Mouse (Mus musculus) hindbrain, embryonic 14.5 days (tissue): ENCODE measurements around the gene Gphn. TPM values are rescaled to one million over a fixed set of nuclear protein-coding genes. Genes with fewer than 3 reads are reported as not detected.
"Not testable (repeated sequence)": the region's sequence is repeated elsewhere in the genome, so short reads cannot be mapped to it uniquely, and the experiment has no call there.

ENCODE experiments used
- ATAC-seq: fragments of 200-750 bp; cut with Nextera tagmentation; 2 replicates; pipeline ENCODE4 v1.8.0; 2017; ENCODE audit warnings: moderate number of reproducible peaks, mild to moderate bottlenecking, moderate TSS enrichment, moderate library complexity; ENCODE audit not compliant: low FRiP score
- DNase-seq: peaks from one replicate; pipeline ENCODE4 v3.0.0-alpha.2; 2015; ENCODE audit warnings: low spot score
- H3K27ac ChIP-seq: fragments of 300-500 bp; sonication (generic); 2 replicates; pipeline ENCODE4 v1.5.1; 2014; ENCODE audit warnings: mild to moderate bottlenecking, moderate library complexity
- H3K27me3 ChIP-seq: fragments of 300-500 bp; sonication (generic); 2 replicates; pipeline ENCODE4 v1.6.1; 2014; ENCODE audit warnings: mild to moderate bottlenecking, low read length, mixed read lengths; ENCODE audit not compliant: control insufficient read depth, insufficient read depth
- H3K36me3 ChIP-seq: fragments of 300-500 bp; sonication (generic); replicated peaks from 2 replicates; pipeline ENCODE4 v1.6.1; 2014; ENCODE audit not compliant: control insufficient read depth, insufficient read depth
- H3K4me1 ChIP-seq: fragments of 300-500 bp; sonication (generic); replicated peaks from 2 replicates; pipeline ENCODE4 v1.6.1; 2014; ENCODE audit warnings: antibody characterized with exemption, low read length, mixed read lengths; ENCODE audit not compliant: control insufficient read depth, insufficient read depth
- H3K4me2 ChIP-seq: fragments of 300-500 bp; sonication (generic); replicated peaks from 2 replicates; pipeline ENCODE4 v1.6.1; 2014; ENCODE audit warnings: mild to moderate bottlenecking, moderate library complexity
- H3K4me3 ChIP-seq: fragments of 300-500 bp; sonication (generic); replicated peaks from 2 replicates; pipeline ENCODE4 v1.5.1; 2014; ENCODE audit warnings: mild to moderate bottlenecking, low read length
- H3K9ac ChIP-seq: fragments of 300-500 bp; sonication (generic); 2 replicates; pipeline ENCODE4 v1.6.1; 2014
- H3K9me3 ChIP-seq: fragments of 300-500 bp; sonication (generic); 2 replicates; pipeline ENCODE4 v1.6.1; 2016; ENCODE audit warnings: low read length; ENCODE audit not compliant: control insufficient read depth
- WGBS: fragments of 180-500 bp; shearing (Covaris S2); extraction: QIAGEN DNeasy Blood & Tissue Kit; methylation state at CpG from one replicate; pipeline ENCODE4 v1.1.7; 2014; 5-methylcytosine and 5-hydroxymethylcytosine counted together
- polyA plus RNA-seq: library from polyadenylated mRNA; unstranded; fragments of >200 nt; fragmentation: Nextera tagmentation; extraction: Ambion mirVana; gene quantifications from 2 replicates; pipeline ENCODE4 v1.2.1, GENCODE M21; 2014

The Gphn gene
- polyA plus RNA-seq, 1 experiment from 2014 or later, result 61.3 TPM

DNA sequence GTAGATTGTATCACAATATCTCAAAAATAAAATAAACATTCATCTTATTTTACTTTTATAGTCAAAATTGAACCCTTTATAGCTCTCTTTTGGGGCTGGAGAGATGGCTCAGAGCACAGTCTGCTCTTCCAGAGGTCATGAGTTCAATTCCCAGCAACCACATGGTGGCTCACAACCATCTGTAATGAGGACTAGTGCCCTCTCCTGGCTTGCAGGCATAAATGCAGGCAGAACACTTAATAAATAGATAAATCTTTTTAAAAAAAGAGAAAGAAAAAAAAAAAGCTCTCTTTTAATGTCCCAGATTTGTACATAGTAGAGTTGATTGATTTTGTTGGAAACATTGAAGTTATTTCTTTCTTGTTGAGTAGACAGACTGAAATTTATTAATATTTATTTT lies 311.4 kb downstream of the Gphn start:
- not testable (repeated sequence) for H3K27me3 ChIP-seq, H3K4me2 ChIP-seq, H3K27ac ChIP-seq, ATAC-seq, H3K4me3 ChIP-seq, H3K4me1 ChIP-seq, H3K9me3 ChIP-seq, H3K36me3 ChIP-seq, H3K9ac ChIP-seq, DNase-seq

DNA sequence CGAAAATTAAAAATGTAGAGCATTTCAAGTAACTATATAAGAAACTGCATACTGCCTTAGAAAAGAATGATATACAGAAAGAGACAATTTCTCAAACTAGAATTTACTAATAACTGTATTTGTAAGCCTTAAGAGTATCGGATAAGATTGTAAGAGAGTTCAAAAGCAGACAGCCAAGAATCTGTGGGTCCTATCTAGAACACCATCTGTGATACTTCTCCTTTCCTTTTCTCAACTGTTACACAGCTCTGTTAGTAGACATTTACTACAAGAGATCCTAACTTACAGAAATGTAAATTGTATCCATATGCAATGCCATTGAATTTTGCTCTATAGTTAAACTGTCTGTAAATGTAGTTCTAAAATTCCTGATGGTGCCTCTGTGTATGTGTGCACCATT lies 324.7 kb downstream of the Gphn start:
- 95% methylated on average over 2 of the region's 2 CpGs for WGBS
- Histone ChIP-seq H3K9me3 (no peaks in the 10 kb centered on the region), H3K4me1 (no peaks in the 10 kb centered on the region), H3K4me2 (no peak overlapping the region), H3K27ac (no peak overlapping the region), H3K9ac (no peak overlapping the region), H3K4me3 (no peak overlapping the region), H3K36me3 (no peaks in the 10 kb centered on the region), H3K27me3 (no peaks in the 10 kb centered on the region)
- DNase-seq (no peak), ATAC-seq (no peak)

DNA sequence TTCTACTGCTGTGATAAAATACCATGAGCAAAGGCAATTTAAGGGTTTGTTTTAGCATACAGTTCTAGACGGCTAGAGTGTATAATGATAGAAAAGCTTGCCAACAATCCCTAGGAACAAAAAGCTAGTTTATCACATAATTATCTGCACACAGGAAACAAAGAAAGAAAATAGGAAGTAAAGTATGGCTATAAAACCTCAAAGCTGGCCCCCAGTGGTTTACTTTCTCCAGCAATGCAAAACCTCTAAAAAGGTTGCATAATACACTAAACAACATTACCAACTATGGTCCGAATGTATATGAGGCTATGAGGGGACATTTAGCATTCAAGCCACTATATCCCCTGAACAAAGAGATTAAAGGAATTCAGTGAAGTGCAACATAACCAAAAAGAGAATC lies 405.6 kb downstream of the Gphn start:
- Histone ChIP-seq H3K4me1 (no peaks in the 10 kb centered on the region), H3K4me3 (no peak overlapping the region), H3K27me3 (no peaks in the 10 kb centered on the region), H3K9ac (no peak overlapping the region), H3K9me3 (no peaks in the 10 kb centered on the region), H3K27ac (no peak overlapping the region), H3K36me3 (0 out of 2 replicates have a peak, but pooled peaks cover 6% of the 10 kb centered on the region), H3K4me2 (no peak overlapping the region)
- WGBS, result 74% methylated on average over 2 of the region's 2 CpGs
- no peak for ATAC-seq
- no peak for DNase-seq

DNA sequence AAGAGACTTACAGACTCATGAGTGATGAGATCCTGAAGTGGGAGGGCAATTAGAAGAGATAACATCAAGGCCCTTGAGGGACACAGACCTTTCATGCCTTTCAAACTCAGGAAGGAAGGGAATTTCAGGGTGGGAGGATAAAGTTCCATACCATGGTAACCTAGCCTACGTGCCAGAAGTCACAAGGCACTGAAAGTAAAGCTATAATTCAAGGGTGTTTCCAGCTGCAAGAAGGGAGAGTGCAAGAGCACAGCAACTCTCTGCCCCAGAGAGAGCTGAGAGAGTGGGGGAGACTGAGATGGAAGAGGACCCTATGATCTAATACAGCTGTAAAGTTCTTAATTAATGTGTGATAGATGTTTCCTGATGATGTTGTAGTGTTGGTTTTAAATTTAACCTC lies 413.3 kb downstream of the Gphn start:
- no peak overlapping the region for H3K4me2 ChIP-seq
- 41% methylated on average over 1 of the region's 1 CpGs for whole genome bisulfite sequencing
- no peaks in the 10 kb centered on the region for H3K9me3 ChIP-seq
- no peaks in the 10 kb centered on the region for H3K27me3 ChIP-seq
- H3K9ac ChIP-seq, result no peak overlapping the region
- ATAC-seq (no peak), DNase-seq (no peak)
- H3K4me3 ChIP-seq, result no peak overlapping the region
- H3K27ac ChIP-seq, result no peak overlapping the region
- H3K4me1 ChIP-seq, result no peaks in the 10 kb centered on the region
- 0 out of 2 replicates have a peak, but pooled peaks cover 5% of the 10 kb centered on the region for H3K36me3 ChIP-seq

DNA sequence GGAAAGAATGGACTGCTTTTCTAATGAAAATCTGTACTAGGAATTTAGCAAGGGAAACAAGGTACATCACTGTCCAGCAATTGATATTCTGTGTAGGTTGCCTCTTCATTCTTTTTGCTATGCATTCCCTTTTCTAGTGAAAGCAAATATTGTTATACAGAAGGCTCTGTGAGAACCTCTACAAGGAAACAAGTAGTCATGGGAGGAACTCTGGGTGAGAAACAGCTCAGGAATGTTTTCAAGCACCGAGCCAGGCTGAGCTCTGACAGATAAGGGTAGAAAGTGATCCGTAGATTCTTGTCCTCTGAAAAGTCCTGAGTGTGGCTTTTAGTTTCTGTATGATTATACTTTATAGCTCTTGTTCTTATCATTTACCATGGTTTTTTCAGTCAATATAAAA lies 413.9 kb downstream of the Gphn start:
- Histone ChIP-seq H3K4me1 (no peaks in the 10 kb centered on the region), H3K4me3 (no peak overlapping the region), H3K9ac (no peak overlapping the region), H3K4me2 (no peak overlapping the region), H3K27ac (no peak overlapping the region), H3K27me3 (no peaks in the 10 kb centered on the region), H3K9me3 (no peaks in the 10 kb centered on the region), H3K36me3 (0 out of 2 replicates have a peak, but pooled peaks cover 5% of the 10 kb centered on the region)
- ATAC-seq, result no peak
- WGBS, result 65% methylated on average over 2 of the region's 2 CpGs
- no peak for DNase-seq

DNA sequence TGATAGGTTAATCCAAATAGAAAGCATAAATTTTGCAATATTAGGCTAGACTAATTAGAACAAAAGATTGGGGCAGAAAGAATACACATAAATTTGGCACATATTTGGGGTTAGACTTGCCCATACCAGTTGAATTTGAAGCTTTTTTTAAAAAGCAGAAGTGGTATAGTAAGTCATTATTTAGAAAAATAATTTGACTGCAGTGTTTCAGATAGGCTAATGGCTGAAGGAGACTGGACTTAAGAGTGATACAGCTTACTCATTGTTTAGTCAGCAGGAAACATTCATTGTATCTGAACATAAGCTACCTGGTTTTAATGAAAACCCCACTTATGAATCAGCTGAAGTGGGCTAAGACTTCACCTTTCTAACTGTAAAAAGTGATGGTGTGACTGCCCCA lies 415.0 kb downstream of the Gphn start:
- no peak overlapping the region for H3K4me2 ChIP-seq
- no peak for ATAC-seq

DNA sequence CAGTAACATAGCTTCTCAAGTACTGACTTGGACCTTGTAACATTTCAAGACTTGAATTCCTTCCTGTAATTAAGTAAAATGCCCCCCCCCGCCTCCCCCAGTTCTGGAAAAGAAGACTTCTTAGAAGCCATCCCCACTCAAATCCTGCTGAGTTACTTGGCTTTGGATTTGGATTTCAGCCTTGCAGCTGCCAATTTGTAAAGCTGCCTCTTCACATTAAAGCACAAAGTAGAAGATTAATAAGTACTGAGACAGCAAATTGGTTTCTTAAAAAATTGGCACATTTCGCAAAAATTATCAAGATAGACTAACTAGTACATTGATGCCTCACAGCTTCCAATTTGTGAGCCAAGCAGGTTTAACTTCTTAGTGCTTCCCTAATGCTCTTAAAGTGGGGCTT lies 417.5 kb downstream of the Gphn start:
- no peak overlapping the region for H3K4me3 ChIP-seq
- no peak for ATAC-seq
- no peaks in the 10 kb centered on the region for H3K9me3 ChIP-seq
- H3K27me3 ChIP-seq, result no peaks in the 10 kb centered on the region
- DNase-seq, result no peak
- 79% methylated on average over 2 of the region's 2 CpGs for WGBS
- no peak overlapping the region for H3K4me2 ChIP-seq
- no peaks in the 10 kb centered on the region for H3K36me3 ChIP-seq
- H3K27ac ChIP-seq, result no peak overlapping the region
- H3K9ac ChIP-seq, result no peak overlapping the region
- H3K4me1 ChIP-seq, result no peaks in the 10 kb centered on the region

More for the DNA sequence above, 415.0 kb downstream of the Gphn start:
- no peak for DNase-seq
- Histone ChIP-seq H3K27ac (no peak overlapping the region), H3K36me3 (0 out of 2 replicates have a peak, but pooled peaks cover 5% of the 10 kb centered on the region), H3K4me3 (no peak overlapping the region), H3K9me3 (no peaks in the 10 kb centered on the region), H3K9ac (no peak overlapping the region), H3K4me1 (no peaks in the 10 kb centered on the region), H3K27me3 (no peaks in the 10 kb centered on the region)

DNA sequence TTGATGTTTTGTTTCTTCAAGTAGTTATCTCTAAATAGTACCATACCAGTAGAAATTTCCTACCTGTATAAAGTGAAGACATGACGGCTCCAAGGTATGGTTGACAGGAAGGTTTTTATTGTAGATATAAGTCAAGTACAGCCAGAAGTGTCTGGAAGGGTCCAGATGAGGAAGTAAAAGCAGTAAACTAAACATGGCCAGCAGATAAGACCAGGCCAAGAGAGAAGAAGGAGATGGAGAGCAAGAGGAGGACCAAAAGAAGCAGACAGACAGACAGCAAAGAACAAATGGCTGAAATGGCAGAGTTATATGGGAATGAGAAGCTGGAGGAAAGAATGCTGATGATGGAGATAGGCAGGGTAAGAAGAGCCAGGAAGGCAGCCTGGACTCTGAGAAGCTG lies 419.1 kb downstream of the Gphn start:
- no peaks in the 10 kb centered on the region for H3K9me3 ChIP-seq
- H3K36me3 ChIP-seq, result no peaks in the 10 kb centered on the region
- H3K27ac ChIP-seq, result no peak overlapping the region
- DNase-seq (no peak), ATAC-seq (no peak)
- H3K27me3 ChIP-seq, result no peaks in the 10 kb centered on the region
- no peak overlapping the region for H3K9ac ChIP-seq
- no peak overlapping the region for H3K4me3 ChIP-seq
- 96% methylated on average over 1 of the region's 1 CpGs for WGBS
- no peaks in the 10 kb centered on the region for H3K4me1 ChIP-seq
- no peak overlapping the region for H3K4me2 ChIP-seq

DNA sequence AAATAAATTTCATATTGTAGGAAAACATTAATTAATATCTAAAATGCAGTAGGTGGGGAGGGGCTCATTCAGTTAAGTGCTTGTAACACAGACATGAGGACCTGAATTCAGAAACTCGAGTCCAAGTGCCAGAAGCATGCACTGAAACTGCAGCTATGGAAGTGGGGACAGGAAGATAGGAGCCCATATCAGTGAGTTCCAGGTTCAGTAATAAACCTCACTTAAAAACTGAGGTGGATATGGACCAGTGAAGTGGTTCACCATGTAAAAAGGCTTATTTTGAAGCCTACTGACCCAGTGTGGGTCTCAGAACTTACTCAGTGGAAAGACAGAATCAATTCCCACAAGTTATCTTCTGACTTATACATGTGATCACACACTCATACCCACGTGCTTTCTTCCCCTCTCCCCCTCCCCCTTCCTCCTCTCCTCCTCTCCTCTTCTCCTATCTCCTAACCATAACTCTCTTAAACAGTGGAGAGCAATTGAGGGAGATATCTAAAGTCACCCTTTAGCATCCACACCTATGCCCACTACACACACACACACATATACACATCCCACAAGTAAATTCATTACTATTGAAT lies 433.6 kb downstream of the Gphn start:
- H3K27me3 ChIP-seq, result no peaks in the 10 kb centered on the region
- H3K27ac ChIP-seq, result no peak overlapping the region
- ATAC-seq (no peak), DNase-seq (no peak)
- no peaks in the 10 kb centered on the region for H3K36me3 ChIP-seq
- H3K4me1 ChIP-seq, result no peaks in the 10 kb centered on the region
- no peak overlapping the region for H3K4me2 ChIP-seq
- no peak overlapping the region for H3K4me3 ChIP-seq
- no peaks in the 10 kb centered on the region for H3K9me3 ChIP-seq
- H3K9ac ChIP-seq, result no peak overlapping the region
- 77% methylated on average over 2 of the region's 2 CpGs for WGBS
